Mouse (Mus musculus): ENCODE data around the gene Chid1. TPM values are rescaled to one million over a fixed set of nuclear protein-coding genes. Genes with fewer than 3 reads are reported as not detected.

The Chid1 gene
- polyA plus RNA-seq, 1 experiment: 45.8 TPM

DNA sequence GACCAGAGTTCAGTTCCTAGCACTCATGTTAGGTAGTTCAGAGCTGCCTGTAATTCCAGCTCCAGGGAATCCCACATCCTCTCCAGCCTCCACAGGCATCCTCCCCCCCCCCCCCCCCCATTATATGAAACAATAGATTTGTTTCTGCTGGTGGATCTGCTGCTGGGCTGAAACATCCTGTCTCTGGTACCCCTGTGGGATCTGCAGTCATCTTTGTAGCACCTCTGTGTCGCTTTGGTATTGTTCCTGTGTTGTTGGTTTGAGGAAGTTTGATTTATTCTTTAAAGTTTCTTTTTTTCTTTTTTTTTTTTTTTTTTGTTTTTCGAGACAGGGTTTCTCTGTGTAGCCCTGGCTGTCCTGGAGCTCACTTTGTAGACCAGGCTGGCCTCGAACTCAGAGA is 35.8 kb upstream of the Chid1 start:
- H3K4me1 ChIP-seq (ENCODE audit: control insufficient read depth, insufficient read depth, low read length): peaks cover 1% of the 10 kb centered on the region; the same call in 1 of the 2 replicates
- H3K27ac ChIP-seq (ENCODE audit: insufficient read depth, low read length): no peak overlapping the region
- no peak for TF ChIP-seq CTCF (IDR thresholded peaks at IDR 0.05; ENCODE audit: borderline replicate concordance, insufficient read depth, low read length)
- TF ChIP-seq POLR2A (IDR thresholded peaks at IDR 0.05; ENCODE audit: low read depth, low read length): no peak
- H3K4me3 ChIP-seq (ENCODE audit: insufficient read depth, low read length): no peak overlapping the region

DNA sequence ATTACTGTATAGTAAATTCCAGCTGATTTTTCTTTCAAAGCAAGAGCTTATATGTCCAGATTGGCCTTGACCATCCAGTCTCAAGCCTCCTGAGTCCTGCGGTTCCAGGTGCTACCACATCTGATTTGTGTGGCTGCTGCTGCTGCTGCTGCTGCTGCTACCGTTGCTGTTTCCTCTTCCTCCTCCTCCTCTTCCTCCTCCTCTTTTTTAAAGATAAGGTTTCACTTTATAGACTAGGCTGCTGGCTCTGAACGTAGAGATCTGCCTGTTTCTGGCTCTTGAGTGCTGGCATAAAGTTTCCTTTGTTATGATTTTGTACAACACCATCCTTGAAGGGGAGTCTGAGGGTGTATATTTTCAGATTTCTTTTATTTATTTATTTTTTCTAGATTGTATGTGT is 34.4 kb upstream of the Chid1 start:
- TF ChIP-seq CTCF (IDR thresholded peaks at IDR 0.05; ENCODE audit: borderline replicate concordance, insufficient read depth, low read length) (no peak), POLR2A (IDR thresholded peaks at IDR 0.05; ENCODE audit: low read depth, low read length) (no peak)
- H3K4me3 ChIP-seq (ENCODE audit: insufficient read depth, low read length): no peak overlapping the region
- H3K4me1 ChIP-seq (ENCODE audit: control insufficient read depth, insufficient read depth, low read length): peaks cover 9% of the 10 kb centered on the region
- no peak overlapping the region for H3K27ac ChIP-seq (ENCODE audit: insufficient read depth, low read length)

DNA sequence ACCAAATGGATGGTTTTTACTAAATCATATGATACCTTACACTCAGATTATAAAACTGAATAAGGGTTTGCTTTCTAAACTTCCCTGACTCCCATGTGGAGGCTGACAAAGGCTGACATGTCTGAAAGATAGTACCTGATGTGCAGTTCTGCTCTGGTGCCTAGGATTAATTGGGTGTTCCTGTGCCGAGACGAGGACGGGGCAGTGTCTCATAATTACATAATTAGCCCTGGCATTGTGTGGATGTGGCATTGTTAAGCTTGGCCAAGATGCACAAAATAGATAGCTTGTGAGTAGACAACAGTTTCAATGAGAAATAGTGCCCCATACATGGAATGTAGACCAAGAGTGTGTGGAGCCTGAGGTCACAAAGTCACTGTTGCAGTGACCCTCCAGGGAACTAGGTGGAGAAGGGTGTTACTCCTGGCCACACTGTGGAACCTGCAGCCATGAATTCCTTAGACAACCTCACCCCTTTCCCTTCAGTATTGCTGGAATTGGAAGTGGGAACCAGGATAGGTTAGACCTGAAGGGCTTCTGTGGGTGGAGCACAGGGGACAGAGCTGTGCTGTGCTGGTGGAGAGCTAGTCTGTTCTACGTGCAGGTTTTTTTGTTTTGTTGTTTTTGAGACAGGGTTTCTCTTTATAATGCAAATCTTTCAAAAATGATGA is 31.1 kb upstream of the Chid1 start:
- H3K27ac ChIP-seq (ENCODE audit: insufficient read depth, low read length): no peak overlapping the region
- no peak for TF ChIP-seq POLR2A (IDR thresholded peaks at IDR 0.05; ENCODE audit: low read depth, low read length)
- H3K4me1 ChIP-seq (ENCODE audit: control insufficient read depth, insufficient read depth, low read length): peaks cover 24% of the 10 kb centered on the region
- H3K4me3 ChIP-seq (ENCODE audit: insufficient read depth, low read length): no peak overlapping the region

DNA sequence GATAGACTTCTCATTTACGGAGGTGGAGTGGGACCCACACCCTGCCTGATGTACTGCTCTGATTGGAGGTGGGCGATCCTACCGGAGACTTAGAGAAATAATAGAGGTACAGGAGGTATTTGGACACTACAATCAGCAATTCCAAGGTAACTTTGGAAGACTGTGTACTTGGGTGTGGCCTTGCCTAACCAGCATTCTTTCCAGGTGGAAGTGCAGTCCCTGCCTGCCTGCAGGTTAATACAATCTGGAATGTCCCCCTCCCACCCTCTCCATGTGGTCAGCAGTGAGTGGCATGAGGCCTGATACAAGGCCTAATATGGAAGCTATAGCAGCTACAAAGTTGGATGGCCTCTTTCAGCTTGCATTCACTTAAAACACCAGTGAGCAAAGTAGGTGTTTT is 30.3 kb upstream of the Chid1 start:
- peaks cover 25% of the 10 kb centered on the region for H3K4me1 ChIP-seq (ENCODE audit: control insufficient read depth, insufficient read depth, low read length)
- TF ChIP-seq POLR2A (IDR thresholded peaks at IDR 0.05; ENCODE audit: low read depth, low read length): no peak
- no peak for TF ChIP-seq CTCF (IDR thresholded peaks at IDR 0.05; ENCODE audit: borderline replicate concordance, insufficient read depth, low read length)
- no peak overlapping the region for H3K27ac ChIP-seq (ENCODE audit: insufficient read depth, low read length)
- H3K4me3 ChIP-seq (ENCODE audit: insufficient read depth, low read length): no peak overlapping the region

DNA sequence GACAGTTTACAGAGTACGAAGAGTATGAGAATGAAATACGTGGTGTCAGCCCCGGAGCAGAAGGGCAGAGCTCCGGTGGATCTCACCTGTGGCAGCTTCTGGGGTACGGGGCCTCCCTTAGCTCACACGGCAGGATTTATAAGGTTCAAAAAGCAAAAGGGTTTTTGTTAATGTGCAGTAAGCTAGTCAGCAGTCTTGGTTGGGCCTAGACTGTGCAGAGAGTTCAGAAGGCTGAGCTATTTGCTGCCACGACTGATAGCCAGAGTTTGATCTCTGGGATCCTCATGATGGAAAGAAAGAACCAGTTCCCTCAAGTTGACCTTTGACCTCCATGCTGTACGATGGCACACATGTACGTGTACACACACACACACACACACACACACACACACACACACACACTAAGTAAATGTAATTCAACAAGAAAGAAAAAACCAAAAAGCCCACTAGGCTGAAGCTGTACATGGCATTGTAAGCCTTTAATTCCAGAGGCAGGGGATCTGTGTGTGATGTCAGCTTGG is 29.7 kb upstream of the Chid1 start:
- Histone ChIP-seq H3K4me1 (ENCODE audit: control insufficient read depth, insufficient read depth, low read length) (peaks cover 28% of the 10 kb centered on the region), H3K4me3 (ENCODE audit: insufficient read depth, low read length) (no peak overlapping the region), H3K27ac (ENCODE audit: insufficient read depth, low read length) (peak overlapping the region; percentile 42)
- TF ChIP-seq CTCF (IDR thresholded peaks at IDR 0.05; ENCODE audit: borderline replicate concordance, insufficient read depth, low read length): no peak
- TF ChIP-seq POLR2A (IDR thresholded peaks at IDR 0.05; ENCODE audit: low read depth, low read length): no peak

DNA sequence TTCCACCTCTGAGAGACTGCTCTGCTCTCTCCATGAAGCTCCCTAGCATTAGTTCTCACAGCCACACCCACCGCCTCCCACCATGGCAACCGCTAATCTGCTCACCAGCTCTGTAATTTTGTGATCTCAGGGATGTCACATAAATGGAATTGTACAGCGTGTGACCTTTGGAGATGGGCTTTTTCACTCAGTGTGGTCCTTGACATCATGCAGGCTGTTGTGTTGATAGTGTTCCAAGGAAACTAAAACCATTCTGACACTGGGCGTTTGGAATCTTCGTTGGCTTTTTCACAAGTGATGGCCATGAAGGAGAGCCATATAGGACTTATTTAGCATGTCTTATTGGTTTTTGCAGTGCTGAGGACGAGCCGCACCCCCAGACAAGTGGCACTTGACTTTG is 26.9 kb upstream of the Chid1 start:
- Histone ChIP-seq H3K27ac (ENCODE audit: insufficient read depth, low read length) (no peak overlapping the region), H3K4me3 (ENCODE audit: insufficient read depth, low read length) (no peak overlapping the region), H3K4me1 (ENCODE audit: control insufficient read depth, insufficient read depth, low read length) (peaks cover 28% of the 10 kb centered on the region)
- TF ChIP-seq CTCF (IDR thresholded peaks at IDR 0.05; ENCODE audit: borderline replicate concordance, insufficient read depth, low read length) (no peak), POLR2A (IDR thresholded peaks at IDR 0.05; ENCODE audit: low read depth, low read length) (no peak)

DNA sequence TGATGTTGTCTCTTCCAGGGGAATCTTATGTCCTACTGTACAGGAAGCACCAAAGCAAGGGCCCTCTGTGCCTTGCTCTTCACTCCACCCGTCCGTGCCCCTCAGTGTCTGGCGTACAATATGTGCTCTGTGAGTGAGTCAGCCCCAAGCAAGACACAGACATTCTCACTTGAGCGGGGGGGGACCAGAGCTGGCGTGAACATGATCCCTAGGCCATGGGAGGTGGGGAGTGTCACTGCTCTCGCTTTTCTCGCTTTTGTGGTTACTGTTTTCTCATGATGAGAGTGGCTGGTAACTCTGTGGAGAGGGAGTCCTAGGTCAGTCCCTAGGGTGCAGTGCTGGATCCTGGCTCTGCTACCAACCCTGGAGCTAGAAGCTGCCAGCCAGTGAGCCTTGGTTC is 24.9 kb upstream of the Chid1 start:
- TF ChIP-seq CTCF (IDR thresholded peaks at IDR 0.05; ENCODE audit: borderline replicate concordance, insufficient read depth, low read length): no peak
- TF ChIP-seq POLR2A (IDR thresholded peaks at IDR 0.05; ENCODE audit: low read depth, low read length): peak; percentile 49; the same call in 1 of the 2 replicates
- Histone ChIP-seq H3K27ac (ENCODE audit: insufficient read depth, low read length) (peak overlapping the region; percentile 9), H3K4me1 (ENCODE audit: control insufficient read depth, insufficient read depth, low read length) (peaks cover 26% of the 10 kb centered on the region), H3K4me3 (ENCODE audit: insufficient read depth, low read length) (peak overlapping the region; percentile 83; the same call in 1 of the 2 replicates)

DNA sequence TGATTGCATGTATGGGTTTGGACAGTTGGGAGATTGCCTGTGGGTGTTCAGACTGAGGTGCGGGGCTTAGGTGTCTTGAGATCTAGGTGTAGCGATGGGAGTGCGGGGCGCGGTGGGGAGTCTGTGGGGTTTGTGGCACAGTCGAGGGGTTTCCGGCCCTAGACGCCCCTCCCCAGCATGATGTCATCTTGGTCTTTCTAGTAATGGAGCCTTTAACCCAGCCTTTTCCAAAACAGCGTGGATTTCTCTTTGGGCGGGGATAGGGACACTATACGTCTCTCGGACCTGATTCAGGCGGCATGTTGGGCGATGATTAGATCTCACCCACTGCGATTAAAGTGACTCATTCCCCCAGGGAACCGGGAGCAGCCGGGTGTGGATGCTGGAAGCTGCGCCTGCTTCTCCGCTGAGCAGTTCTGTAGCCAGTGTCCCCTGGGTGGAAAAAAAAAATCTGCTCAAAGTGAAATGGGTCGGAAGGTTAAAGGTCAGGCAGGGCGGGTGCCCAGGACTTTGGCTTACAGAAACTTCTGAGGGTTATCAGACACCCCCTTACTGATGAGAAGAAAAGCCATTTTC is 23.3 kb upstream of the Chid1 start:
- peak overlapping the region; percentile 83 for H3K4me3 ChIP-seq (ENCODE audit: insufficient read depth, low read length)
- TF ChIP-seq POLR2A (IDR thresholded peaks at IDR 0.05; ENCODE audit: low read depth, low read length) (peak; percentile 33), CTCF (IDR thresholded peaks at IDR 0.05; ENCODE audit: borderline replicate concordance, insufficient read depth, low read length) (no peak)
- peaks cover 15% of the 10 kb centered on the region for H3K4me1 ChIP-seq (ENCODE audit: control insufficient read depth, insufficient read depth, low read length)
- peak overlapping the region; percentile 49 for H3K27ac ChIP-seq (ENCODE audit: insufficient read depth, low read length)

DNA sequence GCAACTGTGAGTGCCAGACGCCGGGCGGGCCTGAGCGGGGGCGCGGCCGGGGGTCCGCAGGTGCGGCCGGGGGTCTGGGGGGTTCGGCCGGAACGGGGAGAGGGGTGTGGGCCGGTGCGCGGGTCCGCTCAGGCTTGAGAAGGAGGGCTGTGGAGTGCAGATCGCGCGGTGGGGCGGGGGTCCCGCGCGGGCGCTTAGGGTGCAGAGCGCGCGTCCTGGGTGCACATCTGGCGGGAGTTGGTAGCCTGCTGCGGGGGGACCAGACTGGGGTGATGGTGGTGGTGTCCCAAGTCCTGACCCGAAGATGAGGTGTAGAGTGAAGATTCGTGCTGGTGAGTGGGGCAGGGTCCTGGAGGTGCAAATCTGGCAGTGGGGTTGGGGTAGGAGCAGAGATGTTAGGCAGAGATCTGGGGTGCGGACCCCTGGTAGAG is 22.8 kb upstream of the Chid1 start:
- peak overlapping the region; percentile 83 for H3K4me3 ChIP-seq (ENCODE audit: insufficient read depth, low read length)
- TF ChIP-seq CTCF (IDR thresholded peaks at IDR 0.05; ENCODE audit: borderline replicate concordance, insufficient read depth, low read length) (no peak), POLR2A (IDR thresholded peaks at IDR 0.05; ENCODE audit: low read depth, low read length) (no peak)
- H3K27ac ChIP-seq (ENCODE audit: insufficient read depth, low read length): peak overlapping the region; percentile 49
- H3K4me1 ChIP-seq (ENCODE audit: control insufficient read depth, insufficient read depth, low read length): peaks cover 14% of the 10 kb centered on the region

DNA sequence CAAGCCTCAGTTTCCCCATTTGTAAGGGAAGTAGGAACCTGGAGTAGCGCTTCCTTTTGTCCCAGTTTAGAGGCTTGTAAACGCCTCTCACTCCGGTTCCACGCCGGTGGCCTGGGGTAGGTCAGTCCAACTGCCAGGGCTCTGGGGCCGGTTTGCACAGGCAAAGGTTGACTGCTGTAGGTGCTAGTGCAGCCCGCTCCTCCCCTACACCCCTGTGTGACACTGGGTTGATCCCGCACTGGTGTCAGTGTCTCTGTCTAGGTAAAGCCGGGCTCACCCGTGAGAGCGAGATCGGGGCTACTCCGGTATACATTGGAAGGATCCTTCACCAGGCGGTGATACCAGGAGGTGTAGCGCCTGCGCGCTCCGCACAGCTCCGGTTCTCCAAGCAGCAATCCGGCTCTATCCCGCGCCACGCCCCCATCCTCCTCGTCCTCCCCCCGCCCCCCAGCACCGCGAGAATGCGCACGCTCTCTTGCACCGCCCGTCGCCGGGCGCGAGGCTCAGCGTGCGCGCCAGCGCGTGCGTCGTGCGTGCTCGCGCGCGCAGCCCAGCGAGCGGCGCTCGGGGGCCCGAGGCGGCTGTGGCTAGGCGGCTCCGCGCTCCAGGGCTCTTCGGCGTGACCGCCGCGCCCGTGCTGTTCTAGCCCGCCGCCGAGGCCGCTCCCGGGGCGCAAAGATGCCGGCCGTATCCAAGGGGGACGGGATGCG is 22.2 kb upstream of the Chid1 start, which contains the start of gene Ap2a2:
Gene Ap2a2, plus strand, starts transcription at position 492 of the 710 bp plus-strand sequence.
- Histone ChIP-seq H3K4me3 (ENCODE audit: insufficient read depth, low read length) (peak within 1 kb of the TSS; percentile 83), H3K27ac (ENCODE audit: insufficient read depth, low read length) (peak within 1 kb of the TSS; percentile 49), H3K4me1 (ENCODE audit: control insufficient read depth, insufficient read depth, low read length) (peaks cover 8% of the 10 kb centered on the region; the same call in 1 of the 2 replicates)
- TF ChIP-seq POLR2A (IDR thresholded peaks at IDR 0.05; ENCODE audit: low read depth, low read length) (peak; percentile 69), CTCF (IDR thresholded peaks at IDR 0.05; ENCODE audit: borderline replicate concordance, insufficient read depth, low read length) (no peak)

Measured in embryonic fibroblast, embryonic 13.5 days (primary cell).